Mouse (Mus musculus): ENCODE measurements at regions not wholly inside any gene's neighbourhood (a gene's known extent, or its start where the extent isn't known, plus 50 kb on each side); places are given as distances from the start of the nearest gene placed in this dataset.
A peak's percentile ranks its signal among the peaks of the same experiment; 100 is the strongest.

- TF ChIP-seq CTCF (IDR thresholded peaks at IDR 0.05; ENCODE audit: control insufficient read depth, insufficient read depth, low read length) (peak; percentile 81), POLR2A (IDR thresholded peaks at IDR 0.05; ENCODE audit: borderline replicate concordance, control insufficient read depth, low read depth, low read length) (no peak)
Measured at GRCm38 (mm10) chr13:75227616-75228277, 138.1 kb downstream of the Pcsk1 start.
